Mouse (Mus musculus): ENCODE data around the gene Gm5741.

Gene Gm5741

DNA sequence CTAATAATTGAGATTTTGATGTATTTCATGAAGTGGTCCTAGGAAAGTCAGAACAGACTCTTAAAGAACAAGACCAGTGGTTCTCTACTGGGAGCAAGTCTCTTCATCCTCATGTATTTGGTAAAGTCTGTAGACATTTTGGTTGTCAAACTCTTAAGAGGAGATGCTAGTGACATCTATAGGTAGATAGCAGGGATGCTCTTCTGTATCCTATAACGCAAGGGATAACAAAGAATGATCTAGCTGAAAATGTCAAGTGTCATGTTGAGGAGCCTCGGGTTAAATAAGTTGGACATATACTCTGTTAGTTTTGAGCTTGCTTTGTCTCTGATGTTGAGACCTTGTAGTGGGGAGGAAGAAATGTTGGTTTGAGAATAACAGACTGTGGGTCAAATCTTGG lies 39.9 kb downstream of the Gm5741 start:
- no peak for DNase-seq (ENCODE audit: extremely low spot score)

DNA sequence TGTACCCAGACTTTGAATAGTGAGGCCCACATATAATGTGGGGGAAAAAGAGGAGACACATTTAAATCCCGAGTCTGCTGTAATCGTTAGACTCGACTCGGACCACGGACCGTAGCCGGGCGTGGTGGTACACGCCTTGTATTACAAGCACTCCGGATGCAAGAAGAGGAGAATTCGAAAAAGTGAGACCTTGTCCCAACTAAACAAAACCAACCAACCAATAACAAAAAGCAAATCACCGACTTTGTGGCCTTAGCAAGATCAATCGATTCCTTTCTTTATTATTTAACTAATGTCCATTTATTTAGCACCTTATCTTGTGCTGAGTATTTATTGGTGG lies 40.3 kb downstream of the Gm5741 start:
- no peak for DNase-seq (ENCODE audit: extremely low spot score)

DNA sequence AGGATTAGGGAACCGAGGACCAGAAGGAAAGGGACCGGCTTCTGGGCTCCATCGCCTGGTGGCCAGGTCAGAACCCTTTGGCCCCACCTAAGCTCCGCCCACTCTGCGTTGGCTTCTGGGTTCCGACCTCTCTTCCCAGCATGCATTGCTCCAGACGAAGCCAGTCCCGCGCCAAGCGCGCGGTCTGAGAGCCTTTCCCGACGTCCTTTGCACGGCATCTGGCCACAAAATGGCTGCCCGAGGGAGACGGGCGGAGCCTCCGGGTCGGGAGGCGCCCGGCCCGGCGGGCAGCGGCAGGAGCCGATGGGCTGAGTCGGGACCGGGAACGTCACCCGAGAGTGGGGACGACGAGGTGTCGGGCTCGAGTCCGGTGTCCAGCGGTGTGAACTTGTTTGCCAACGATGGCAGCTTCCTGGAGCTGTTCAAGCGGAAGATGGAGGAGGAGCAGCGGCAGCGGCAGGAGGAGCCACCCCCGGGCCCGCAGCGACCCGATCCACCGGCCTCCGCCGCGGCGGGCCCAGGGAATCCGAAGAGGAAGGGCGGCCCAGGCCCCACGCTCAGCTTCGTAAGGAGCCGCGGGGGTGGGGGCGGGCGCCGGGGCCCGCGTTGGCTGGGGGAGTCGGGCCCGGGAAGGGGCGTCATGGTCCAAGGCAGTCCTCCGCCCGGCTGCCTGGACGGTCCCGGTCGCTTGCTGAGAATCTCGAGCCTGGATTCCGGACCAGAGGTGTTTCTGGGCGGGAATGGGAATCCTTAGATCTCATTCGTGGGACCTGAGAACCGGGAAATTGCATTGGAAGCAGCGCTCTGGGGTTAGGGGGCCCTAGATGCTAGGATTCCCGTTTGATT lies 40.9 kb downstream of the Gm5741 start, which contains the start of gene Trir:
Gene Trir (plus strand): TSS at position 154 of the 846 bp plus-strand sequence.
- peak; percentile 97 for DNase-seq (ENCODE audit: extremely low spot score)

DNA sequence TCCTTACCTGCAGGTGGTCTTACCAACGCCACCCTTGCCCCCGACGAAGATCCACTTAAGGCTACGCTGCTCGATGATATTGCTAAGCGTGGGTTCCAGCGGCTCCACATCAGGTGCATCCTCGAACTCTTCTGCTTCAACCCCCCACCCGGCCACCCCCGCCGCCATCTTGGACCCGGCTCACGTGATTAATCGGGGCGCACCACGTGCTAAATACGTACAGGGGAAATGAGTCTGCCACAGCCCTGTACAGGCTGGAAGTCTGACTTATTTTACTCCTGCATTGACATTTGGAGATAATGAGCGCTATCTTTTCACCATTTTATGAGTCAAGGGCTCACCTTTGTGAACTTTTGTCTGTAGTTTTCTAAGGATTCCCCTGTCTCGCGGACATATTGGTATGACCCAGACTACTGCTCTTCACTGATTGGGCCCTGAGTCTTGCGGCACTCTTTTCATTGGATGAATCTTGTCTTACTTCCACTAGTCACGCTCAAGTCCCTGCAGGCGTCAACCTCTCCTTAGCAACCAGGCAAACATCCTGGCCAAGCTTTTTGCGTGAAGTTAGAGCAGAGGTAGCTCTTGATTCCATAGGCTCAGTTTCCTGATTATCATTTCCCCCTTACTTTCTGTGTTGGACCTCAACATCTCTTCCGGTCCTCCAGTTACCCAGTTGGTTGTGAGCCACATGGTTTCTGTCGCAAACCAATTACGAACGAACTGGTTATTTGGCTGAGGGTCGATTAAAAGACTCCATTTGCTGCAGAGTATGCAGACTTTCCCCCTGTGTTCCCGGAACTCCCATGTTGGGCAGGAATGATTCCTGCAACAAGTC lies 42.5 kb downstream of the Gm5741 start, which contains the start of gene Asna1:
Gene Asna1 (minus strand): TSS at position 184 of the 835 bp plus-strand sequence.
- DNase-seq (ENCODE audit: extremely low spot score) = peak; percentile 91

DNA sequence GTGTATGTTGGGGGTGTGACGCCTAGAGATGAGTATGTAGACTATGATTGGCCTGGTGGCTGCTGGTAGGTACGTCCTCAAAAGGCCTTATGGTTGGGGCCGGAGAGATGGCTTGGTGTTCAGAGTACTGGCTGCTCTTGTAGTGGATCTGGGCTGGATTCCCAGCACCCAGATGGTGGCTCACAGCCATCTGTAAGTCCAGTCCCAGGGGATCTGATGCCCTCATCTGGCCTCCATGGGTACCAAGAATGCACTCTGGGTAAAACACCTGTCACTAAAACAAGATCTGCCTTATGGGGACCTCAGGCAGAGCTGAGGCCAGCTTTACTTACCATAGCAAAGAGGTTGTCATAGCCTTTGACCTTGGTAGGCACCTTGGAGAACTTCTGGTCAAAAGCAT lies 43.9 kb downstream of the Gm5741 start:
- no peak for DNase-seq (ENCODE audit: extremely low spot score)

DNA sequence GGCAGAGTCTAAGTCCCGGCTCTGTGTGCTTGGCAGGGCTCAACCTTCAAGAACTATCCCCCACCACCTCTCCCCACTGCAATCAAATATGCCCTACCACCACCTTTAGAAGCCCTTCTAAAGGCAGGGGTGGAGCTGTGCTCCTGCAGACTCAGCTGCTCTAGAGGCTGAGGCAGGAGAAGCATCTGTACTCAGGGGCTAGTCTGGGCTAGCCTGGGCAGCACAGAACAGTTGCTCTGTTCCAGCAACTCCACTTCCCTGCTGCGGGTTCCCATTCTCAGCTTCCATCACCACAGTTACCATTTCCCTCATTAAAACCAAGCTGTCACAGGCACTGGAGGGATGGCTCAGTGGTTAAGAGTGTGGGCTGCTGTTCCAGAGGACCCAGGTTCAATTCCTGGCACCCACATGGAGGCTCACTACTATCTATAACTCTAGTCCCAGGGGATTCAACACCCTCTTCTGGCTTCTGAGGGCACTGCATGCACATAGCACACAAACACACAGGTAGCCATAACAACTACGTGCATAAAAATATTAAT lies 46.2 kb downstream of the Gm5741 start:
- no peak for DNase-seq (ENCODE audit: extremely low spot score)
